Mouse (Mus musculus) heart, embryonic 11.5 days (tissue): ENCODE measurements around the gene Adgrg2. TPM values are rescaled to one million over a fixed set of nuclear protein-coding genes. Genes with fewer than 3 reads are reported as not detected.

Experiments
- ATAC-seq: fragments of 200-750 bp; cut with Nextera tagmentation; replicated peaks from 2 replicates; pipeline ENCODE4 v1.8.0; 2017; ENCODE audit warnings: moderate library complexity; ENCODE audit not compliant: insufficient number of reproducible peaks, low FRiP score, low TSS enrichment
- H3K27ac ChIP-seq: fragments of 300-500 bp; sonication (generic); 2 replicates; pipeline ENCODE4 v1.5.1; 2014; ENCODE audit warnings: mild to moderate bottlenecking, low read depth, low read length
- H3K27me3 ChIP-seq: fragments of 300-500 bp; sonication (generic); 2 replicates; pipeline ENCODE4 v1.6.1; 2014; ENCODE audit warnings: mild to moderate bottlenecking, low read length, mixed read lengths; ENCODE audit not compliant: control insufficient read depth, insufficient read depth
- H3K36me3 ChIP-seq: fragments of 300-500 bp; sonication (generic); 2 replicates; pipeline ENCODE4 v1.6.1; 2014; ENCODE audit warnings: mild to moderate bottlenecking, low read length, moderate library complexity, mixed read lengths; ENCODE audit not compliant: control insufficient read depth, insufficient read depth
- H3K4me1 ChIP-seq: fragments of 300-500 bp; sonication (generic); 2 replicates; pipeline ENCODE4 v1.6.1; 2014; ENCODE audit warnings: low read length; ENCODE audit not compliant: control insufficient read depth, insufficient read depth
- H3K4me2 ChIP-seq: fragments of 300-500 bp; sonication (generic); 2 replicates; pipeline ENCODE4 v1.6.1; 2014; ENCODE audit warnings: mild to moderate bottlenecking, moderate library complexity
- H3K4me3 ChIP-seq: fragments of 300-500 bp; sonication (generic); 2 replicates; pipeline ENCODE4 v1.5.1; 2014; ENCODE audit warnings: low read depth, low read length
- H3K9ac ChIP-seq: fragments of 300-500 bp; sonication (generic); 2 replicates; pipeline ENCODE4 v1.6.1; 2014; ENCODE audit warnings: mild to moderate bottlenecking, low read depth, low read length, moderate library complexity
- H3K9me3 ChIP-seq: fragments of 300-500 bp; sonication (generic); replicated peaks from 2 replicates; pipeline ENCODE4 v1.6.1; 2016; ENCODE audit warnings: low read length; ENCODE audit not compliant: control insufficient read depth
- WGBS: fragments of 180-500 bp; shearing (Covaris S2); extraction: QIAGEN DNeasy Blood & Tissue Kit; methylation state at CpG from one replicate; pipeline ENCODE4 v1.1.7; 2014; ENCODE audit not compliant: insufficient replicate concordance; 5-methylcytosine and 5-hydroxymethylcytosine counted together
- polyA plus RNA-seq: library from polyadenylated mRNA; unstranded; fragments of >200 nt; fragmentation: Nextera tagmentation; extraction: Ambion mirVana; gene quantifications from 2 replicates; pipeline ENCODE4 v1.2.1, GENCODE M21; 2014

Adgrg2 gene
- polyA plus RNA-seq, 1 experiment from 2014 or later = 0.54 TPM

GRCm38 (mm10) chrX:160510197-160510596 is 119.7 kb downstream of the Adgrg2 start:
- WGBS = 56% methylated on average over 2 of the region's 2 CpGs
- Histone ChIP-seq H3K4me2 (no peak overlapping the region), H3K27me3 (no peaks in the 10 kb centered on the region), H3K9ac (no peak overlapping the region), H3K4me1 (no peaks in the 10 kb centered on the region), H3K36me3 (no peaks in the 10 kb centered on the region), H3K9me3 (no peaks in the 10 kb centered on the region), H3K4me3 (no peak overlapping the region), H3K27ac (no peak overlapping the region)
- no peak for ATAC-seq

GRCm38 (mm10) chrX:160516027-160516426 is 125.5 kb downstream of the Adgrg2 start:
- Histone ChIP-seq H3K4me2 (no peak overlapping the region), H3K4me3 (no peak overlapping the region), H3K4me1 (no peaks in the 10 kb centered on the region), H3K9me3 (no peaks in the 10 kb centered on the region), H3K27ac (no peak overlapping the region), H3K27me3 (no peaks in the 10 kb centered on the region), H3K36me3 (no peaks in the 10 kb centered on the region), H3K9ac (no peak overlapping the region)
- no peak for ATAC-seq

GRCm38 (mm10) chrX:160542772-160543171 is 152.3 kb downstream of the Adgrg2 start:
- Histone ChIP-seq H3K4me1 (no peaks in the 10 kb centered on the region), H3K9me3 (no peaks in the 10 kb centered on the region), H3K27ac (no peak overlapping the region), H3K4me2 (no peak overlapping the region), H3K36me3 (no peaks in the 10 kb centered on the region), H3K27me3 (no peaks in the 10 kb centered on the region), H3K9ac (no peak overlapping the region), H3K4me3 (no peak overlapping the region)
- WGBS = 71% methylated on average over 2 of the region's 2 CpGs
- ATAC-seq = no peak

Other genes starting within 250 kb of the Adgrg2 start
- gene Phka2, start 111.5 kb downstream of the Adgrg2 start, polyA plus RNA-seq = 22.0 and 23.6 TPM in 2 replicates